Mouse (Mus musculus) MEL (cell line): ENCODE measurements at regions not wholly inside any gene's neighbourhood (a gene's known extent, or its start where the extent isn't known, plus 50 kb on each side); places are given as distances from the start of the nearest gene placed in this dataset.

Experiments
- CTCF ChIP-seq, 3 experiments: IDR thresholded peaks in 2 of 3; conservative IDR thresholded peaks in 1 of 3; 2 replicates each; pipeline ENCODE4 v1.5.1; 2011 to 2012; ENCODE audit warnings: low read length in 3 of 3, low read depth in 2 of 3, mild to moderate bottlenecking in 2 of 3, improper control_type of control experiment in 1 of 3, inconsistent platforms in 1 of 3, mixed read lengths in 1 of 3, moderate library complexity in 1 of 3; ENCODE audit not compliant: control insufficient read depth in 1 of 3, insufficient read depth in 1 of 3, poor library complexity in 1 of 3, severe bottlenecking in 1 of 3
- E2F4 ChIP-seq: IDR thresholded peaks from 2 replicates; pipeline ENCODE4 v1.6.1; 2011; ENCODE audit warnings: low read depth, low read length, improper control_type of control experiment, borderline replicate concordance
- EP300 ChIP-seq, 2 experiments: IDR thresholded peaks; 2 replicates each; pipeline ENCODE4 v1.6.1; 2011; ENCODE audit warnings: improper control_type of control experiment in 2 of 2, low read length in 2 of 2, low read depth in 1 of 2, mild to moderate bottlenecking in 1 of 2
- KAT2A ChIP-seq: conservative IDR thresholded peaks from 2 replicates; pipeline ENCODE4 v1.6.1; 2012; ENCODE audit warnings: low read depth, low read length, improper control_type of control experiment, inconsistent platforms
- MAX ChIP-seq: IDR thresholded peaks from 2 replicates; pipeline ENCODE4 v1.6.1; 2011; ENCODE audit warnings: low read length, improper control_type of control experiment
- POLR2A ChIP-seq, 2 experiments: IDR thresholded peaks; 2 replicates each; pipeline ENCODE4 v1.6.1; 2011 to 2012; ENCODE audit warnings: low read length in 2 of 2, mild to moderate bottlenecking in 2 of 2, control low read depth in 1 of 2, improper control_type of control experiment in 1 of 2, low read depth in 1 of 2, moderate library complexity in 1 of 2; ENCODE audit not compliant: control insufficient read depth in 1 of 2, insufficient read depth in 1 of 2, poor library complexity in 1 of 2
- POLR2AphosphoS2 ChIP-seq: IDR thresholded peaks from 2 replicates; pipeline ENCODE4 v1.6.1; 2011; ENCODE audit warnings: low read length, improper control_type of control experiment
- TAL1 ChIP-seq: IDR thresholded peaks from 2 replicates; pipeline ENCODE4 v1.6.1; 2012; ENCODE audit warnings: mild to moderate bottlenecking, inconsistent platforms, low read length, moderate library complexity, mixed read lengths
- USF1 ChIP-seq: IDR thresholded peaks from 2 replicates; pipeline ENCODE4 v1.6.1; 2014; ENCODE audit warnings: low read depth, mild to moderate bottlenecking, inconsistent platforms, low read length, improper control_type of control experiment, moderate library complexity
- ZC3H11A ChIP-seq: IDR thresholded peaks from 2 replicates; pipeline ENCODE4 v1.6.1; 2012; ENCODE audit warnings: low read depth, mild to moderate bottlenecking, inconsistent platforms, low read length, improper control_type of control experiment

DNA sequence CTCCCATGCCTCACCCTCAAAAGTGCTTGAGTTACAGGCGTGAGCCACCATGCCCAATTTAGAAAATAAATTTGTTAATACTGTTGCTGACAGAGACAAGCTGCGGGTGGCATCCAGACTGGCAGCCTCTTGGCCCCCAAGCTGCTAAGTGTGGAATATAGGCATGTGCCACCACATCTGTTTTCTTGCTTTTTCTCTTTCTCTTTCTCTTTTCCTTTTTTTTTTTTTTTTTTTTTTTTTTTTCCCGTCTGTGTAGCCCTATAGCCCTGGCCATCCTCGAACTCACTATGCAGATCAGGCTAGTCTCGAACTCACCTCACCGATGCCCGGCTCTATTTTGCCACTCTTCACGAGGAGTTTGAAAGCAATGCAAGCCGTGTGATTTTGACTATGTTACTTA lies 78.7 kb upstream of the Chd2 start:
- TF ChIP-seq TAL1 (no peak), POLR2A (IDR thresholded peaks at IDR 0.05; ENCODE audit: control insufficient read depth in 1 of 2, insufficient read depth in 1 of 2, low read depth in 1 of 2, low read length in 2 of 2, poor library complexity in 1 of 2) (no peak), USF1 (no peak), EP300 (IDR thresholded peaks at IDR 0.05; ENCODE audit: low read depth in 1 of 2, low read length in 2 of 2) (no peak), CTCF (IDR thresholded peaks at IDR 0.05 in 2 of 3, conservative IDR thresholded peaks at IDR 0.05 in 1 of 3; ENCODE audit: control insufficient read depth in 1 of 3, insufficient read depth in 1 of 3, low read depth in 2 of 3, low read length in 3 of 3, poor library complexity in 1 of 3, severe bottlenecking in 1 of 3) (no peak), MAX (no peak), POLR2AphosphoS2 (no peak), ZC3H11A (no peak), KAT2A (no peak), E2F4 (no peak)
